Mouse (Mus musculus) thymus, adult 2 months (tissue): ENCODE measurements around the gene Creb5.

Experiments used
- CTCF ChIP-seq: fragments of 200-500 bp; IDR thresholded peaks from 2 replicates; pipeline ENCODE4 v1.5.1; 2012; ENCODE audit warnings: mild to moderate bottlenecking, control low read depth, low read length, moderate library complexity, borderline replicate concordance; ENCODE audit not compliant: control insufficient read depth, poor library complexity, insufficient read depth; ENCODE audit errors: extremely low read depth
- POLR2A ChIP-seq: fragments of 200-500 bp; IDR thresholded peaks from 2 replicates; pipeline ENCODE4 v1.6.1; 2012; ENCODE audit warnings: mild to moderate bottlenecking, low read length, control low read depth, moderate library complexity; ENCODE audit not compliant: control insufficient read depth, poor library complexity, insufficient read depth; ENCODE audit errors: extremely low read depth

DNA sequence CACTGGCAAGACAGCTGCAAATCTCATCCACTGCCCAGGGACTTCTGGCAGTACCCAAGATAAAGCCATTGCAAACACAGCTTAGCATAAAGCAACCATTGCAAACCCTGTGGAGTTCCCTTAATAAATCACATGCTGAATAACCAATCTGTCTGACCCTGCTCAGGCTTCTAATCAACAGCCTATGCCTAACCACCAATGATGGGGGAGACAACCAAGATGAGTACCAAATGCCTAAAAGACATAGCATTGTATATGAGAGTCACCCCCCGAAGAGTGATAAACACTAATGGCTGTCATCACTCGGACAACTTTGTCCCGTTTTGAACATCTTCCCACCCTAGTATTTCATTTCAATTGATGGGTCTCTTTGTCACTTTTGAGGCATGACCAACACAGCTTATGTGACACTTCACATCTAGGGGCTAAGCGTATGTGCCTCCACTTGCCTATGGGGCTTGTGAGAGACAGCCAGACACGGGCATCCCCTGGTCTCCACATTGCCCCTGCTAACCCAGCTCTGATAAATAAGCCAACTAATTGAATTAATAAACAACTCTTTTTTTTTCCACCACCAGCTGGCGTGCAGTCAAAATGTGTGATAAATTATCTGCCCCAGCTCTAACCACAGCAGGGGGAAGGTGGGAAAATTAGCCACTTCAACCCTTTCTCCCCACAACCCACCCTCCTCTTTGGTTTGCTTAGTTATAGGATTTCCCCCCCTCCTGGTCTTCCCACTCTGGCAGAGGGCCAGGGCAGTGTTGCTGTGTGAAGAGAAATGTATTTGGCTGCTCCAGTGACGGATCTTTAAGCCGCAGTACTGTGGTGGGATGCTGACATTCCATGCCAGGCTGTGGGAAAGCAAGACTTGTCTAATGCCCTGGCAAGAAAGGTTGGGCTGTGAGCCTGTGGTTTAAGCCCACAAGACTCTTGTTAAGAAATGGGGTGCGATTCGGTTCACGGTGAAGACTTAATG lies 376.1 kb downstream of the Creb5 start:
- TF ChIP-seq CTCF (no peak), POLR2A (no peak)
